Mouse (Mus musculus) neural tube, embryonic 14.5 days (tissue): ENCODE measurements around the gene Poc1a. TPM values are rescaled to one million over a fixed set of nuclear protein-coding genes. Genes with fewer than 3 reads are reported as not detected.

Source experiments
- ATAC-seq: fragments of 200-750 bp; cut with Nextera tagmentation; 2 replicates; pipeline ENCODE4 v1.8.0; 2017; ENCODE audit warnings: low read depth, mild to moderate bottlenecking, moderate TSS enrichment, moderate library complexity
- H3K27ac ChIP-seq: fragments of 300-500 bp; sonication (generic); 2 replicates; pipeline ENCODE4 v1.5.1; 2014; ENCODE audit warnings: low read depth, mild to moderate bottlenecking, control low read depth, low read length, moderate library complexity, mixed read lengths
- H3K27me3 ChIP-seq: fragments of 300-500 bp; sonication (generic); 2 replicates; pipeline ENCODE4 v1.6.1; 2014; ENCODE audit warnings: low read length; ENCODE audit not compliant: control insufficient read depth, insufficient read depth
- H3K36me3 ChIP-seq: fragments of 300-500 bp; sonication (generic); 2 replicates; pipeline ENCODE4 v1.6.1; 2014; ENCODE audit warnings: low read length, mixed read lengths; ENCODE audit not compliant: control insufficient read depth, insufficient read depth
- H3K4me1 ChIP-seq: fragments of 300-500 bp; sonication (generic); 2 replicates; pipeline ENCODE4 v1.6.1; 2014; ENCODE audit warnings: low read length; ENCODE audit not compliant: control insufficient read depth, insufficient read depth
- H3K4me2 ChIP-seq: fragments of 300-500 bp; sonication (generic); 2 replicates; pipeline ENCODE4 v1.6.1; 2014; ENCODE audit warnings: mild to moderate bottlenecking, low read depth, low read length, control low read depth
- H3K4me3 ChIP-seq: fragments of 300-500 bp; sonication (generic); 2 replicates; pipeline ENCODE4 v1.5.1; 2014; ENCODE audit warnings: low read depth, low read length, control low read depth, mixed read lengths
- H3K9ac ChIP-seq: fragments of 300-500 bp; sonication (generic); replicated peaks from 2 replicates; pipeline ENCODE4 v1.6.1; 2014; ENCODE audit warnings: low read depth, mild to moderate bottlenecking, control low read depth, low read length, mixed read lengths
- H3K9me3 ChIP-seq: fragments of 300-500 bp; sonication (generic); 2 replicates; pipeline ENCODE4 v1.6.1; 2016; ENCODE audit warnings: low read length; ENCODE audit not compliant: control insufficient read depth
- WGBS: fragments of 180-500 bp; shearing (Covaris S2); extraction: QIAGEN DNeasy Blood & Tissue Kit; methylation state at CpG from one replicate; pipeline ENCODE4 v1.1.7; 2014; 5-methylcytosine and 5-hydroxymethylcytosine counted together
- polyA plus RNA-seq: library from polyadenylated mRNA; unstranded; fragments of >200 nt; fragmentation: Nextera tagmentation; extraction: Ambion mirVana; gene quantifications from 2 replicates; pipeline ENCODE4 v1.2.1, GENCODE M21; 2014

The Poc1a gene
- polyA plus RNA-seq, 1 experiment from 2014 or later: 5.8 TPM

DNA sequence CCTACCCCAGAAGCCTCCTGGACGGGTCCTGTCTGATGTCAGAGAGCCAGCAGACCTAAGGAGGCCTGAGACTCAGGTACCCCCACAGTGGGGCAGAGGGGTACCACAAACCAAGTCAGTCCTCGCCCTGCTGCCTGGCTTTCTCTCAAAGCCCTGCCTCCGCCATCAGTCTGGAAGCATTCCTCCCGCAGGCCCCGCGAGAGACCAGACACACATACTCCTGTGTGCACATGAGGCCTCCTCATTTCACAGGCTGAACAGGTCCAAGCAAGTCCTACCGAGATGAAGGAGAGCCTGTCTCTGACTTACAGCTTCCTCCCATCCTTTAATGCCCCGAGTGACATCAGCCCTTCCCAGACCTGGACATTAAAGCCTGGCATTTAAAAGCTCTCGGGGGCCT lies 97.9 kb downstream of the Poc1a start:
- Histone ChIP-seq H3K36me3 (peaks cover 8% of the 10 kb centered on the region), H3K4me1 (peaks cover 8% of the 10 kb centered on the region; the same call in 1 of the 2 replicates), H3K9ac (no peak overlapping the region), H3K4me3 (no peak overlapping the region), H3K9me3 (no peaks in the 10 kb centered on the region), H3K4me2 (no peak overlapping the region), H3K27me3 (no peaks in the 10 kb centered on the region), H3K27ac (no peak overlapping the region)
- 77% methylated on average over 9 of the region's 9 CpGs for WGBS
- ATAC-seq: no peak

DNA sequence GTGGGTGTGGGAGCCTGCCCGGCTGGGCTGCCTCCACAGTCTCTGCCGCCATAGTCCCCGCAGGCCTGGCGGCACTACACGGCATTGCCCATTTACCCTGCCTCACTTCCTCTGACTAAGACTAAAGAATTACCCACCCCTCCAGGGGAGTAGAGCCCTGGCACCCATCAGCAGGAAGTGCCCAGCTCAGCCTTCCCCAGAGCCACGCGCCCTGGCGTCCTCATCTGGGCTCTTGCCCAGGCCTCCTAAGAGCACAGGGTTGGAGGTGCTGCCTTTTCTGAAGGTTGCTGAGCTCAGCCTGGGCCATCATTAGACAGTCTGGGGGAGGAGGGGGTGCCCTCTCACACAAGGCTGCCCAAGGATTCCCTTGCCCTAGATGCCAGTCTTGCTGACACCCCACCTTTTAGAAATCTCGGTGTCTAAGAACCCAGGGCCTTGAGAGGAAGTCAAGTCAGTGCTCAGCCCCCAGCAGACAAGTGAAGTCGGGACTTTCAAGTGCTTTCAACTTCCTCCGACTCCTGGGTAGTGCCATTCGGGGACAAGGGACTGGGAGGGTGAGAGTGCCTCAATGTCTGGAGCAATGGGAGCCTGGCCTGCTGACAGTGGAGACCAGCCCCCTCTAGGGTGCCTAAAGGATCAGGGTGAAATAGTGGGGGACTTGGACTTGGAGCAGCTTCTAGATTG lies 105.5 kb downstream of the Poc1a start:
- Histone ChIP-seq H3K4me2 (no peak overlapping the region), H3K4me3 (no peak overlapping the region), H3K27ac (no peak overlapping the region), H3K36me3 (no peaks in the 10 kb centered on the region), H3K9me3 (no peaks in the 10 kb centered on the region), H3K4me1 (peaks cover 12% of the 10 kb centered on the region; the same call in 1 of the 2 replicates), H3K9ac (no peak overlapping the region), H3K27me3 (no peaks in the 10 kb centered on the region)
- WGBS: 84% methylated on average over 12 of the region's 12 CpGs
- ATAC-seq: no peak

DNA sequence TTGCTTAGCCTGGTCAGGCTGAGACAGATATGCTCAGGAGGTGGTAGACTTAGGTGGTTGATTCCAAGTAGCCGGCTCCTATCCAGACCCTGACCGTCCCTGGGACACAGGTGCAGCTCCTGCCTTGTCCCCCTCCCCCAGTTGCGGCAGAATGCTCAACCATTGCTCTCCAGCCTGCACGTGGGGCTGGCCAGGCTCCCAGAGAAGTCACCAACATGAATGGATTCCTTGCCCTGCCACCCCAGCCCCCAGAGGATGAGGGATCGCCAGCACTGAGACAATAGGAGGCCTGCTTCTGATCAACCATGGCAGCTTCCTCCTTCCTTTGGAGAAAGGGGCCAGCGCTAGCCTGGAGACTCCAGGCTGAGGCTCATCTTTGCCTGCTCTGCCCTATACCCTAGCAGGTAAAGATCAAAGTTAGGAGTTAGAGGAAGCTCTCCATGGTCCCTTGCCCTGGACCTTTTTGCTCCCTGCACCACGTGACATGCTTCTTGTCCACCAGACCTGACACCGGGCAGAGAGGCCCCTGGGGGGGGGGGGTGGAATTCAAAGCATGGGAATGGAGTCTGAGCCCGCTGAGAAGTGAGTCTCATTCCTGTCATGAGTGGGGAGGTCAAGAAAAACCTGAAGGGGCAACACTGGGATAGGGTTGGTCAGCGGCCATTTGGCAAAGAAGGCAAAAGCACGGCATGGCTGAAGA lies 112.1 kb downstream of the Poc1a start:
- no peak overlapping the region for H3K4me3 ChIP-seq
- H3K4me2 ChIP-seq: no peak overlapping the region
- H3K27ac ChIP-seq: no peak overlapping the region
- H3K9me3 ChIP-seq: no peaks in the 10 kb centered on the region
- no peaks in the 10 kb centered on the region for H3K36me3 ChIP-seq
- no peaks in the 10 kb centered on the region for H3K27me3 ChIP-seq
- WGBS: 75% methylated on average over 11 of the region's 11 CpGs
- no peak overlapping the region for H3K9ac ChIP-seq
- H3K4me1 ChIP-seq: 0 out of 2 replicates have a peak, but pooled peaks cover 7% of the 10 kb centered on the region
- no peak for ATAC-seq

GRCm38 (mm10) chr9:106393548-106393947 lies 112.7 kb downstream of the Poc1a start:
- H3K4me2 ChIP-seq: no peak overlapping the region
- 94% methylated on average over 8 of the region's 8 CpGs for WGBS
- H3K27me3 ChIP-seq: no peaks in the 10 kb centered on the region
- no peak overlapping the region for H3K9ac ChIP-seq
- H3K36me3 ChIP-seq: no peaks in the 10 kb centered on the region
- no peak overlapping the region for H3K4me3 ChIP-seq
- no peak overlapping the region for H3K27ac ChIP-seq
- H3K4me1 ChIP-seq: 0 out of 2 replicates have a peak, but pooled peaks cover 7% of the 10 kb centered on the region
- ATAC-seq: no peak
- H3K9me3 ChIP-seq: no peaks in the 10 kb centered on the region

DNA sequence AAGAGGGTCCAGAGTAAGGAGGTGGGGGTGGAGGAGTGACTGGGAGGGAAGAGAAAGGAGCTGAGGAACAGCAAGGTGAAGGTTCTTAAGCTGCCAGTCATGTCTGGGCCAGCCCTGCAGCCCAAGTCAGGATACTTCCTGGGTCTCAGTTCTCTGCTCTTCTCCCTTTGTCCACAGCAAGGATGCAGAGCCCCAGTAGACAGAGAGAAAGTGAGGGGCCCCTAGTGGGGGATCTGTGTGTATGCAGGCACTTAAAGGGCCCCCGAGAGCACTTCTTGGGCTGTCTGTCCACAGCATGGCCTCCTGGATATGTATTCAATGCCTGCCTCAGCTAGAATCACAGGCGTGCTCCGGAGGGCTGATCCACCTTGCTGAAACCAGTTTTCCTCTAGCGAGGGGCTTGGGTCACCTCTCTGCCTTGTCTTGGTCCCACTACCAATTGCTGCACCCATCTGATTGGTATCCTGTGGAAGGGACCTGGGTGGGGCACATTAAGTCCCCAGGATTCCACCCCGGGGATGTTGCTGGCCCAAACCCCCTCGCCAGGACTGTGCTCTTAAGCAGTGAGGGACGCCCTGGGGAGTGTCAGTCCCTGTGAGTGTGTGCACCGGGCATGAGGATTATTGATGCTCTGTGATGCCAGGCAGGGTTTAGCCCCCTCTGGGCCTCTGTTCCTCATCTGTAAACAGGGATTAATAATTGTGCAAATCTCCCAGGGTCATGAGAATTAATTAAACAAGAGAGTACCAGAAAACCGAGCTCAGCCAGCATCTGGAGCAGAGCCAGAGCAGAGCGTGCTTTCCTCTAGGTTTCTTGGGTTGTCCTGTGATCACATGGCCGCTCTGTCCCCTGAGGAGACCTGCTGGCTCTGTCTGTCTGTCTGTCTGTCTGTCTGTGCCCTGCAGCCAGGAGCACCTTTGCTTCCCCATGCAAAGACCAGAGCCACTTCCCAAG lies 114.1 kb downstream of the Poc1a start:
- Histone ChIP-seq H3K4me1 (0 out of 2 replicates have a peak, but pooled peaks cover 7% of the 10 kb centered on the region), H3K36me3 (no peaks in the 10 kb centered on the region), H3K4me3 (no peak overlapping the region), H3K9me3 (no peaks in the 10 kb centered on the region), H3K4me2 (no peak overlapping the region), H3K9ac (no peak overlapping the region), H3K27ac (no peak overlapping the region), H3K27me3 (no peaks in the 10 kb centered on the region)
- 39% methylated on average over 11 of the region's 11 CpGs for WGBS
- peak; percentile 56; the same call in 1 of the 2 replicates for ATAC-seq

- 76% methylated on average over 4 of the region's 4 CpGs for WGBS
- no peak overlapping the region for H3K4me2 ChIP-seq
- 0 out of 2 replicates have a peak, but pooled peaks cover 3% of the 10 kb centered on the region for H3K4me1 ChIP-seq
- no peak overlapping the region for H3K27ac ChIP-seq
- ATAC-seq: no peak
- H3K36me3 ChIP-seq: no peaks in the 10 kb centered on the region
- H3K4me3 ChIP-seq: no peak overlapping the region
- no peaks in the 10 kb centered on the region for H3K9me3 ChIP-seq
- no peak overlapping the region for H3K9ac ChIP-seq
- no peaks in the 10 kb centered on the region for H3K27me3 ChIP-seq
These were observed 116.9 kb downstream of the Poc1a start for GRCm38 (mm10) chr9:106397733-106398132.

- Histone ChIP-seq H3K4me3 (no peak overlapping the region), H3K4me1 (0 out of 2 replicates have a peak, but pooled peaks cover 3% of the 10 kb centered on the region), H3K4me2 (no peak overlapping the region), H3K9ac (no peak overlapping the region), H3K27me3 (no peaks in the 10 kb centered on the region), H3K9me3 (no peaks in the 10 kb centered on the region), H3K36me3 (no peaks in the 10 kb centered on the region), H3K27ac (no peak overlapping the region)
- ATAC-seq: no peak
- 83% methylated on average over 9 of the region's 9 CpGs for WGBS
These were observed 117.9 kb downstream of the Poc1a start for GRCm38 (mm10) chr9:106398667-106399311.

- Histone ChIP-seq H3K9ac (no peak overlapping the region), H3K4me1 (0 out of 2 replicates have a peak, but pooled peaks cover 3% of the 10 kb centered on the region), H3K36me3 (no peaks in the 10 kb centered on the region), H3K27me3 (no peaks in the 10 kb centered on the region), H3K4me2 (no peak overlapping the region), H3K27ac (no peak overlapping the region), H3K9me3 (no peaks in the 10 kb centered on the region), H3K4me3 (no peak overlapping the region)
- no peak for ATAC-seq
- 73% methylated on average over 3 of the region's 3 CpGs for WGBS
These were observed 118.9 kb downstream of the Poc1a start for GRCm38 (mm10) chr9:106399808-106400207.
